Mouse (Mus musculus) CD4-positive helper T cell, adult 2 months (primary cell): Measurements from ENCODE around the gene Krt10.
A peak's percentile ranks its signal among the peaks of the same experiment; 100 is the strongest.

ENCODE experiments used
- DNase-seq: peaks from one replicate; pipeline ENCODE4 v3.0.0-alpha.2; 2012; ENCODE audit warnings: low read depth, missing footprints, low spot score

Gene Krt10

GRCm38 (mm10) chr11:99374803-99375202 lies 14.4 kb downstream of the Krt10 start, which contains the start of gene Krt28:
Gene Krt28 (minus strand): TSS chr11:99374903.
- DNase-seq: no peak

DNA sequence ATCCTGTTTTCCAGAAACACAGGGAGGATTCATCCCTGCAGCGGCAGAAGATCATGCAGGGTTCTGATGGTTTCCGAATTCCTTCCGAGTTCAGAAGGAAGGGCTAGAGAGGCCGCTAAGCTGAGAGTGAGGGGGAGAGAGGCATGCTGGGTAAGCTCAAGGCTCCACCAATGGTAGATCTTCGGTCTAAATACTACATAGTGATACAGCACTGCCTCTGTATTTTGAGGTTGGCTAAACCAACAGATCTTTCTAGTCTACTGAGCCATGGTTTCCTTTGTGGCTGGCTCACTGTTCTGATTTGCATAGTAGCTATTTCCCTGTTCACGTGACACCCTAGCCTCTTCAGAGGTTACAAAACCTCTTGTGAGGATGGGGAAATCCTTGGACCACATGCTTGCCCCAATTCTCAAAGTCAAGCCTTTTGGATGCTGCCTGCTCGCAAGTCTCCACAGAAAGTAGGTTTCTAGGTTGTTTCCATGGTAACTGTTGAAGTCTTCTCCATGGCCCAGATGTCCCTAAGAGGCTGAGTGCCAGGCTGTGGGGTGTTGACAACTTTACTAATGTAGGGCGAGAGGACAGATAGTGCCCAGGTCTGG lies 19.2 kb downstream of the Krt10 start:
- peak; percentile 20 for DNase-seq

DNA sequence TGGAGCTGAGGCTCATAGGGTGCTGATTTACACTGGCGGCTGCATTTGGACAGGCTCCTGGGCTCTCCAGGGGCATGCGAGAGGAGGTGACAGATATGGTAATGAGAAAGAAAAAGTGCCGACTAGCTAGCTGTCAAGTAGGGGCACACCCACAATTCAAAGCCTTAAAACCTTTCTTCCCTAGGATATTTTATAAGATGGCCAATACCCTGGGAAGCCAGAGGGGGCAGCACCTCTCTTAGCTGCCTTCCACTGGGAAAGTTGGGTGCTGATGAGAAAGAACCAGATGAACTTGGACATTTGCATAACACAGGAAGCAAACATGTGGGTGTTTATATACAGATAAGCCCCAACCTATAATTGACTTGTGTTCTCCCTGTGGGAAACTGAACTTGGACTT lies 19.9 kb downstream of the Krt10 start:
- DNase-seq: no peak

DNA sequence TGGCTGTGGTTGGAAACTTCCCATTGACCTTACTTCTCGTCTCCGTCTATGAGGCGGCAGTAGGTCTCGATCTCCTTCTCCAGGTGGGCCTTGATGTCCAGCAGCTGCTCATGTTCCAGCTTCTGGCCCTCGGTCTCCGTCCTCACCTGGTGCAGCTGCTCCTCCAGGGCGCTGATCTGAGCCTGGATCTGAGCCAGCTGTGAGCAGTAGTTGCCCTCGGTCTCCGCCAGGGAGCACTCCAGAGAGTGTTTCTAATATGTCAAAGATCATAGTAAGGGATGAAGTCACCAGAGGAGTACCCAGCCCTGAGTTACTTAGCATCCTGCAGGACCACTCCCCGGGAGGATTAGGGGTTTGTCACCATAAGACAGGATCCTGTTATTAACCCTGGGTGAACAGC lies 22.4 kb downstream of the Krt10 start:
- no peak for DNase-seq

DNA sequence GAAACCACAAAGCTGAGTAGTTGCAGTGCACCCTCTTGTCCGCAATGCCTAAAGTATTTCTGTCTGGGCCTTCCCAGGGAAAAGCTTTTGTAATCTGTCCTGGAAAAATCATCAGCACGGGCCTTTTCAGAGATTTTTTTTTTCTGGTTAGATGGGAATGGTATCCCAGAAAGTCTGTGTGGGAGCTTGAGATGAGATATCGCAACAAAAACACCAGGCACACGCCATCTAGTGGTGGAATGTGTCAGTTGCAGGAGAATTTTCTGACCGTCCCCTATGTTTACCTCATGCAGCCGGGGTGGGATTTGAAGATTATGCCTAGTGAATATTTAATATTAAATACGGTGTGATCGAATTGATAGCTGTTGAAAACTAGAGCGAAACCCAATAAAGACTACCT lies 24.8 kb downstream of the Krt10 start:
- DNase-seq: peak; percentile 27

DNA sequence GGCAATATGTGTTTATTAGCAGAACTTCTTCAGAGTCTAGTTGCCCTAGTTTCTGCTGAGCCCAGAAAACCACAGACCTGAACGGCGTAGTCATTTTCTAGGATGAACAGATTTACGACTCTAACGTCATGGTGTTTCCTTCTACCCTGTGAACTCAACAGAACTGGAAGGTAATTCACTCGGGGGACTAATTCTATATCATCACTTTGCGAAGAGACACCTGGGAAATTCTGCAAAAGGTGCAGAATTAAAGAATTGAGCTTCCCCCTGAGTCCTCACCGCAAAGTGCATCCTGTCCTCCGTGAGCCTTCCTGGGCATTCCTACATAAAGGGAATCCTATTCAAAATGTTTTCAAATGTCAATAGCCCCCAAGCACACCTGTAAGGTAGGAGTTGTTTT lies 27.7 kb downstream of the Krt10 start:
- no peak for DNase-seq

DNA sequence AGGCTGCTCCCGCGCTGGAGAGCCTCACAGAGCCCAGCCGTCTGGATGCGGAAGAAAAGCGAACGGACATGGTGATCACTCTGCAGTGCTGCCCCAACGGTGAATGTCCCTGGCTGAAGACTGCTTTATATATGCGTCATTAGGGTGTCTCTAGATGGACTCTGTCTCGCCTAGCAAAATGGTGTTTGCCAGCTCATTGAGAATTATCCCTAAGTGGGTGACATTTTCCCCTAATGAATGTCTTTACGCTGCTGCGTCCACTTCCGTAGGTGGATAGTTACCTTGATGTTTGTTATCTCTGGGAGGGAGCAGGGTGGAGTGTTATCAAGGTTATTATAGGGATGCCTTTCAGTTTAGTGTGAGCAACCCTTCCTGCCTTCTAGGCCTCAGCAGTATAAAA lies 38.2 kb downstream of the Krt10 start, which contains the start of gene Krt27:
Gene Krt27, minus strand, starts transcription at position 101 of the 400 bp plus-strand sequence.
- no peak for DNase-seq

DNA sequence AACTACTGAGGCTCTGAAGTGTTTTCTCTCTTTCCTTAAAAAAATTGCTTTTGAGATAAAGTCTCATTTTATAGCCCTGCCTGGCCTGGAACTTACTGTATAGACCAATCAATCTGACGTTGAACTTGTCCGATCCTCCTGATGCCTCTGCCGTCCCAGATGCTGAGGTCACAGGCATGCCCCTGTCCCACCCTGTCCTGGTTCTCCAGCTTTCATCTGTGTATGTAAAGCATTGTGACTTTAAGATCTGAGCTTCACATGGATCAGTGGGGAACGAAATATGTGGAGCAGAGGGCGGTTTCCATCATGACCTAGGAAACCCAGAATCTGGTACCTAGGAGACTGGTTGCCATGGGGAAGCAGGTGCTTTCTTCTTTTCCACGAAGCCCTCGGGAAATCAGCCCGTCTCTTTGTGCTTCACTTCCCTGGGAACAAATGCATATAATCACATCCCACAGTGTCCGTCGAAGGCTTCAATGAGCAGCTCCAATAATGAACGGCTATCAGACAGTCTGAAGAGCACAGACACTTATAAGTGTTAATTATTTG lies 49.8 kb downstream of the Krt10 start:
- DNase-seq: no peak

- no peak for DNase-seq
Observed at GRCm38 (mm10) chr11:99337866-99338265, 51.3 kb downstream of the Krt10 start, which contains the start of gene Krt26. Gene Krt26 (minus strand): TSS chr11:99337966.
